Mouse (Mus musculus): ENCODE results near the gene Trub2.

GRCm38 (mm10) chr2:29817426-29818232 is 29.3 kb upstream of the Trub2 start:
- TF ChIP-seq POLR2A (IDR thresholded peaks at IDR 0.05; ENCODE audit: control insufficient read depth, extremely low read depth, insufficient read depth, low read length, poor library complexity) (no peak), CTCF (IDR thresholded peaks at IDR 0.05; ENCODE audit: borderline replicate concordance, control insufficient read depth, extremely low read depth, insufficient read depth, low read length, poor library complexity) (no peak)

Data from thymus, adult 2 months (tissue).